Mouse (Mus musculus) mouse embryonic stem cell (cell line): ENCODE data around the gene Hes5.

Experiments
- in situ Hi-C, 2 experiments: fragments of 300-500 bp; cut with MboI; formaldehyde crosslinking; loops; 1 replicate in 1 of 2; 3 replicates in 1 of 2; pipeline ENCODE4 v1.14.3; 2019 to 2020; ENCODE audit warnings: low sequenced_read_pairs in 2 of 2, low pct_unique_long_range_greater_than_20kb in 1 of 2, mixed read lengths in 1 of 2; ENCODE audit not compliant: unreplicated experiment in 1 of 2

Gene Hes5

DNA sequence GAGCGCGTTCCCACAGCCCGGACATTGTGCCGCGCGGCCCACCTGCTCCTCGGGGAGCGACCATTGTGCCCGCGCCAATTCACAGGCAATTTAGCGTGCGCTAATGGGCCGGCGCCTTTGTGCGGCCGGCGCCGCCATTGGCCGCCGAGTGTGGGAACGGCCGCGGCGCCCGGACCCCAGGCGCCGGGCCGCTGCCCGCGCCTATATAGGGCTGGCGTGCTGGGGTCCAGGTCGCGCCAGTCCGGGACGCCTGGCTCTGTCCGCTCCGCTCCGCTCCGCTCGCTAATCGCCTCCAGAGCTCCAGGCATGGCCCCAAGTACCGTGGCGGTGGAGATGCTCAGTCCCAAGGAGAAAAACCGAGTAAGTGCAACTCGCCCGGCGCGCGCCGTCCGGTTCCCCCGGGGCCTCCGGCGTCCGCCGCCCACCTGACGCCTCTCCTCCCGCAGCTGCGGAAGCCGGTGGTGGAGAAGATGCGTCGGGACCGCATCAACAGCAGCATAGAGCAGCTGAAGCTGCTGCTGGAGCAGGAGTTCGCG lies at the start of gene Hes5:
Gene Hes5, plus strand, starts transcription at position 234 of the 536 bp plus-strand sequence.
- in situ Hi-C loops: no loop called here

DNA sequence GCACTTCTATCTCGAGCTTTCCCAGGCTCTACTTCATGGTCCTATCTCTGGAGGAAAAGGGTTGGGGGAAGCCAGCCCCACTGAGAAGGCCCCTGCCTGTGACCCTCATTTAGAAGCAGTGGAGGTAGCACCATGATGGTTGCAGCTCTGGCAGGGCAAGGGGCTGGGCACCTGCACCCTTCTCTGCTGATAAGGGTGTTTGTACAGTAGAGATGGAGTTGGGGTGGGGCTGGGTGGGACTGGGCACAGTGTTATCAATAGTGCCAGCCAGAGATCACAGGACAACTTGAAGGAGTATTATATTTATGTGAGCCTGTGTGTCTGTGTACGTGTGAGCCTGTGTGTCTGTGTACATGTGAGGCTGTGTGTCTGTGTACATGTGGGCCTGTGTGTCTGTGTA lies 49.1 kb upstream of the Hes5 start:
- in situ Hi-C loops: no loop called here

DNA sequence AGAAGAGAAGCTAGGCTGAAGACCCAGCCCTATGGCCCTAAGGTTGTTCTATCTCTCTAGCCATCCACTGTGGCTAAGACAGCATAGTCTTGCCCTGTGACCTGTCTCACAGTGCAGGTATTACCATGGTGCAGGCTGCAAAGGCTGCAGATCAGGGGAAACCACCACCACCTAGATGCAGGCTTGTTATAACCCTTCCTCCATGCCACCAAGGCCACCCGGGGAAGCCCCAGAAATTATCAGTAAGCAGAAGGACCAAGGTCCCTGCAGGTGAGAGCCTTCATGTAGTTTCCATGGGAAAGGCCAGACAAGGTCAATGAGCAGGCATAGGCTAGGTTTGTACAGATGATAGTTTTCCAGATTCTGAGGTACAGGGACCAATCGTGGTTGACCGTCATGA lies 46.9 kb upstream of the Hes5 start:
- in situ Hi-C loops: no loop called here

DNA sequence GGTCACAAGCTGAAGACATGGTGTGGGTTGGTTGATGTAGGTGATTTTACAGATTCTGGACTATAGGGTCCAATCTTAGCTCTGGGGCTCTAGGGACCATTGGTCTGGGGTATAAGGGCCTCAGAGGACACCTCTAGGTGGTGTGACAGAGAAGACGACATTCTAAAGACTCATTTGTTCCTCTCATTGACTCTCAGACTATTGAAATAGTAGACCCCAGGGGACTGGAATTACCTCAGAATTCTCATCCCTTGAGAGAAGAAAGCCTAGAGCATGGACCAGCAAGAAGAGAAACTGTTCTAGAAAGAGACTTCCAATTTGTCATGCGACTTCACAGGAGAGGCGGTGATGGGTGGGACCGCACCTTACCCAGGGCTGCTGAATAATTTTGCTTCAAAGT lies 46.5 kb upstream of the Hes5 start:
- in situ Hi-C loops: no loop called here

GRCm38 (mm10) chr4:154914707-154915106 lies 46.0 kb upstream of the Hes5 start:
- in situ Hi-C loops: no loop called here

DNA sequence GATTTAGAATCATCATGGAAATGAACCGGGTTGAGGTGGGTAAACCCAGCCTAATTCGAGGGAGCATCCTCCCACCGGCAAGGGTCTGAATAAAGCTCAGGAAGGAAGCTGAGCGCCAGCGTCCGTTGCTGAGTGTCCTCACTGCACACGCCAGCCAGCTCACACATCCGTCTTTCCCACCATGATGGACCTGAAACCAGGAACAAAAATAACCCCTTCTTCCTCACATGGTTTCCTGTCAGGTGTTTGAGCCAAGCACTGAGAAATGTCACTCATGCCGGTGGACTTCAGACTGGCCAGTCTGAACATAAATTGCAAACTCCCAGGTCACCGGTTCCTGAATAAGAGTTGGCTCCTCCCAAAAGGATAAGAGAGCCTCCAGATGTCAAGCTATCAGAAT lies 45.4 kb upstream of the Hes5 start:
- in situ Hi-C loops: no loop called here

GRCm38 (mm10) chr4:154916662-154917061 lies 44.1 kb upstream of the Hes5 start:
- in situ Hi-C loops: no loop called here

- in situ Hi-C loops: no loop called here
Measured at GRCm38 (mm10) chr4:154922291-154922690, 38.4 kb upstream of the Hes5 start.

GRCm38 (mm10) chr4:154922931-154923330 lies 37.8 kb upstream of the Hes5 start:
- in situ Hi-C loops: no loop called here

- in situ Hi-C loops: no loop called here
Measured at GRCm38 (mm10) chr4:154925413-154925812, 35.3 kb upstream of the Hes5 start.

GRCm38 (mm10) chr4:154926969-154927898 lies 33.5 kb upstream of the Hes5 start:
- in situ Hi-C loops: no loop called here

DNA sequence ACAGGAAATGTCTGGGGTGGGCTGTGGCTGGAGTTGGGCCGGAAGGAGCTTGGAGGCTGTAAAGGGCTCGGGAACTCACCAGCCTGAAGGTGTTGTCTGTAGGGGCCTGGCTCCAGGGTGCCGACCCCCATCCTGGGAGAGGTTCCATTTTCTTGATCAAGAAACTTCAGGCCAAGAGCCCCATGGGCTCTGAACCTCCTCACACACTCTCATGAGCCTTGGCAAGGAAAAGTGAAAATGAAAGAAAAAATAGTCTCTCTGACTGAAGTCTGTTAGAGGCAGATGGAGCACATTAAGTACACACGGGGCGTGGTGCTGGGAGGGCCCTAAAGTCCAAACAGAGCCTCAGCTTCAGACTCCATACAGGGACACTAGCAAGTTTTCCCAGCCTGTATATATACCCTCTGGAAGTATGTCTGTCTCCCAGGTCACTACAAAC lies 32.8 kb upstream of the Hes5 start:
- in situ Hi-C loops: no loop called here

- in situ Hi-C loops: no loop called here
Measured at GRCm38 (mm10) chr4:154928395-154929087, 32.2 kb upstream of the Hes5 start, which contains the start of gene Tnfrsf14. Tnfrsf14 (minus strand) TSS chr4:154928563.

GRCm38 (mm10) chr4:154929088-154929660 lies 31.5 kb upstream of the Hes5 start:
- in situ Hi-C loops: no loop called here

DNA sequence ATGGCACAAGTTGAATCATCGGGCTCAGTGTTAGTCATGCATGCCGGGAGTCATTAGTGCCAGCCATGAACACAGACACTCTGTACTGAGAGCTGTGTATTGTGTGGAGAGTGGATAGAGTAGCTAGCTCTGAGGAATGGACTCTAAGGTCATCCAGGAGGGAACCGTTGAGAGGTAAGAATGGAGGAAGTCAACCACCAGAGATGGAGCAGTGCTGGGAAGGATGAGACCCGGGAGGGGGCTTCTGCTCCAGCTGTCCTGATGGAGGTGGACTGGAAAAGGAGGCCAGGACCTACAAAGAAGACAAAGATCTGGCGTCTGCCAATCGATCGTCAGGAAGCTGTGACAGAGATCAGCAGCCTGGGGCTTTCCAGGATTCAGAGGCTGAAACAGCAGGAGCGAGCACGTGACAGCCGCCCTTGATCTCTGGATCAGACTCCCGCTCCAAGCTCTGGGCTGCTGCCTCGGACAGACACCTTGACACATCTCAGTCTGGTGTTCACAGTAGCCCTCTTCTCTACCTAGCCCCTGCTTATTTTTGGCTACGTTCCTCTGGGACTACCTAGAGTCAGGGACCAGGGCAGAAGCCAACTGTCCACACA lies 27.3 kb upstream of the Hes5 start:
- in situ Hi-C loops: no loop called here

DNA sequence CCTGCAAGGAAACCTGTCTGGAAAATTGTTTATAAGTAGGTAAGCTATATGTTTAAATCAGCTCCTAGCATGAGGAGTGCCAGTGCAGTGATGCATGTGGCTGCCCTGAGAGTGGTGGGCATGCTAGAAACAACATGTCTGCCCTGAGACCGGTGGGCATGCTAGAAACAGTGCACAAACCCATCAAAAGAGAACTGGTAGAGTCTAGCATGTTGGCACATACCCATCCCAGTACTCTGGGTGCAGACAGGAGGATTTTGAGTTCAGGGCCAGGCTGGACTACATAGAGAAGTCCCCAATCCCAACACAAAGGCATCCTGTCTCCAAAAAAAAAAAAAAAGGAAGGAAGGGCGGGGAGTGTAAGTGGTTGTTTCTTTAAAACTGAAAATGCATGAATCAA lies 25.9 kb upstream of the Hes5 start:
- in situ Hi-C loops: no loop called here

DNA sequence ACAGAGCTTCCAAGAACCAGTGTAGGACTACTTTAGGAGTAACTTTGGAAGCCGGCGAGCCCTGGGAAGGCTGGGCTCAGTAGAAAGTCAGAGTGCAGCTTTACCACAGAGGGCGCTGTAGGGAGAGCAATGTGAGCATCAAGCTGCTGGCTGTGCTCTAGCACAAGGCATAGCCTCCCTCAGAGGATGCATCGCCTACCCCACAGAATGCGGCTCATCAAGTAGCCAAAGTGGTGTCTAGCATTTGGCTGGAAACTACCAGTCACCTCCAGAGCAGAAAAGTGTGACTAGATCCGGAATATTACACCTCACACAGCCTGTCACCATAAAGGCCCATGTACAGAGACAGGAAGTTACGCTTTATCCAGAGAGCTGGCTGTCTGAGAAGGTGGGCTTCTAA lies 24.9 kb upstream of the Hes5 start:
- in situ Hi-C loops: no loop called here

- in situ Hi-C loops: no loop called here
Measured at GRCm38 (mm10) chr4:154936542-154937255, 24.0 kb upstream of the Hes5 start.
